Mouse (Mus musculus) midbrain, embryonic 11.5 days (tissue): Measurements from ENCODE around the gene Gpr61. TPM values are rescaled to one million over a fixed set of nuclear protein-coding genes. Genes with fewer than 3 reads are reported as not detected.
A peak's percentile ranks its signal among the peaks of the same experiment; 100 is the strongest.

Experiments used
- ATAC-seq: fragments of 200-750 bp; cut with Nextera tagmentation; 2 replicates; pipeline ENCODE4 v1.8.0; 2017; ENCODE audit warnings: moderate TSS enrichment, moderate library complexity; ENCODE audit not compliant: low FRiP score
- DNase-seq: peaks from one replicate; pipeline ENCODE4 v3.0.0; 2015; ENCODE audit warnings: low spot score; ENCODE audit errors: missing footprints
- H3K27ac ChIP-seq: fragments of 300-500 bp; sonication (generic); 2 replicates; pipeline ENCODE4 v1.5.1; 2014; ENCODE audit warnings: low read depth, low read length
- H3K27me3 ChIP-seq: fragments of 300-500 bp; sonication (generic); 2 replicates; pipeline ENCODE4 v1.6.1; 2014; ENCODE audit warnings: mild to moderate bottlenecking, low read length, moderate library complexity, mixed read lengths; ENCODE audit not compliant: control insufficient read depth, insufficient read depth
- H3K36me3 ChIP-seq: fragments of 300-500 bp; sonication (generic); 2 replicates; pipeline ENCODE4 v1.6.1; 2014; ENCODE audit warnings: mild to moderate bottlenecking, low read length, moderate library complexity, mixed read lengths; ENCODE audit not compliant: control insufficient read depth, insufficient read depth
- H3K4me1 ChIP-seq: fragments of 300-500 bp; sonication (generic); 2 replicates; pipeline ENCODE4 v1.6.1; 2014; ENCODE audit warnings: low read length; ENCODE audit not compliant: control insufficient read depth, insufficient read depth
- H3K4me2 ChIP-seq: fragments of 300-500 bp; sonication (generic); 2 replicates; pipeline ENCODE4 v1.6.1; 2014; ENCODE audit warnings: mild to moderate bottlenecking, moderate library complexity
- H3K4me3 ChIP-seq: fragments of 300-500 bp; sonication (generic); 2 replicates; pipeline ENCODE4 v1.5.1; 2014; ENCODE audit warnings: low read depth, low read length
- H3K9ac ChIP-seq: fragments of 300-500 bp; sonication (generic); 2 replicates; pipeline ENCODE4 v1.6.1; 2014; ENCODE audit warnings: low read length
- H3K9me3 ChIP-seq: fragments of 300-500 bp; sonication (generic); 2 replicates; pipeline ENCODE4 v1.6.1; 2016; ENCODE audit warnings: low read length; ENCODE audit not compliant: control insufficient read depth
- WGBS: fragments of 180-500 bp; shearing (Covaris S2); extraction: QIAGEN DNeasy Blood & Tissue Kit; methylation state at CpG from one replicate; pipeline ENCODE4 v1.1.7; 2014; 5-methylcytosine and 5-hydroxymethylcytosine counted together
- polyA plus RNA-seq: library from polyadenylated mRNA; unstranded; fragments of >200 nt; fragmentation: Nextera tagmentation; extraction: Ambion mirVana; gene quantifications from 2 replicates; pipeline ENCODE4 v1.2.1, GENCODE M21; 2014

The Gpr61 gene
- polyA plus RNA-seq, result 0.19 and 0.40 TPM in 2 replicates

DNA sequence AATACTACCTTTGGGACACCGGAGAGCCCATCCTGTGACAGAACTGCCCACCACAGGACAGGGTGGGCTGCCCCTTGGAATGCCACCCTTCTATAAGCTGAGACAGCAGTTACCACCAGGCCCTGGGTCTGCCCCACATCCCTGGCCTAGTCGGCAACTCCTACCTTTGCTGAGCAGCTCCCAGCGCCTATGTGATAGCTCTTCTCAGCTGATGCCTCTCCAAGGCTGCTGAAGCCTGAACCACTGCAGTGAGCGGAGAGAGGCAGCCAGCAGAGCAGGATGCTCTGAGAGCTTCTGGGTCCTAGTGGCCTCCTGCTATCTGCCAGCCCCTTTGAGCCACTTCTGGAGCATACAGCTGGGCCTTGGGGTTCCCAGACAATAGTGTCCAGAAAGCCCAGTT is at the start of gene Gpr61:
Gpr61 (minus strand) TSS at position 227 of the 400 bp plus-strand sequence.
- no peak within 1 kb of the TSS for H3K9ac ChIP-seq
- 43% methylated on average over 4 of the region's 4 CpGs for WGBS
- H3K9me3 ChIP-seq, result no peaks in the 10 kb centered on the region
- H3K4me3 ChIP-seq, result no peak within 1 kb of the TSS
- ATAC-seq, result no peak
- H3K27me3 ChIP-seq, result no peaks in the 10 kb centered on the region
- no peak within 1 kb of the TSS for H3K4me2 ChIP-seq
- DNase-seq, result no peak
- no peak within 1 kb of the TSS for H3K27ac ChIP-seq
- no peaks in the 10 kb centered on the region for H3K36me3 ChIP-seq
- peaks cover 9% of the 10 kb centered on the region for H3K4me1 ChIP-seq

DNA sequence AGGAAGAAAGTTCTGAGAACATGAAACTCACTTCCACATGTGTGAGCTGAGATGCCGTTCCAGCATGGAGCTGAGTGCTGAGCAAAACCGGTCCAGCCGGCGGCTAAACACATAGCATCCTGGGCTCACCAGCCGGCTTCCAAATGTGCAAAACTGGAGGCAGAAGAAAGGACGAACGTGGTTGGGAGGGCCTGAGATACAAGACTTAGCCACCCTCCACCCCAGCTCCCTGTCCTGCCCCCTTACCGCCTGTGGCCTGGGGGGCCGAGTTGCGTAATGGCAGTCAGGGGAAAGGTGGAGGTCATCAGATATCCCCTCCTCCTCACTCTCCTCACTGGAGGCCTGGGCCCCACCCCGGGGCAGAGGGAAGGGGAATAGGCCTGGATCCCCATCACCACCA is 49.8 kb upstream of the Gpr61 start:
- no peaks in the 10 kb centered on the region for H3K9me3 ChIP-seq
- 86% methylated on average over 11 of the region's 11 CpGs for WGBS
- H3K4me2 ChIP-seq, result no peak overlapping the region
- ATAC-seq, result no peak
- H3K9ac ChIP-seq, result no peak overlapping the region
- H3K4me1 ChIP-seq, result peaks cover 20% of the 10 kb centered on the region
- H3K27me3 ChIP-seq, result no peaks in the 10 kb centered on the region
- DNase-seq, result no peak
- H3K4me3 ChIP-seq, result no peak overlapping the region
- peaks cover 17% of the 10 kb centered on the region for H3K36me3 ChIP-seq
- no peak overlapping the region for H3K27ac ChIP-seq

DNA sequence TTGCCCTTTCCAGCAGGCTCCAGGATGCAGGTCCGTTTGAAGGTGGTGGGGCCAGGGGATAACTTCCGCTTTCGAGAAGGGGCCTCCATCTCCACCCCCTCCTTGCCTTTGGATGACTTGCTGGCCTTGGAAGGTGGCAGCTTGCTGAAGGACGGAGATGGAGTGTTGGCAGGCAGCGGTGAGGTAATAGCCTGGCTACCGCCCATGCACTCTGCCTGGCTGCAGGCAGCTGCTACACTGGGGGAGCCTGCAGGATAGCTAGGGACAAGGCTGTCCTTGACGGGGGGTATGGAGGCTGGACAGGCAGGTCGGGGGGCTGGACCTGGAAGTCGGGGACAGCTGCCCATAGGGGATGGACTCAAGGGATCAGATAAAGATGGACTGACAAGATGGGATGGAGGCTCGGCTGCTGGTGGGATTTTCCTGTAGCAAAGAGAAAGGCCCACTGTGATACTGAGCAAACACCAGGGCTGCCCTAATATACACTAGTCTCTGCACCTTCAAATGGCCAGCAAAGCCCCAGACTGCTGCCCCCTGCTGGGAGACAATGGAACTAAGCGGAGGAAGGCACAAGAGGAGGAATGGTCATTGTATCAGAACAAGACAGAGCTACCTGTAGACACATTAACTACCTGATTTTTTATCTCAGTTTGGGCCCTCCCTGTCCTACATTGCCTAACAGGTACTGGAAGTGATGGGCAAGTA is 49.1 kb upstream of the Gpr61 start:
- H3K4me2 ChIP-seq, result no peak overlapping the region
- peaks cover 17% of the 10 kb centered on the region for H3K36me3 ChIP-seq
- H3K9ac ChIP-seq, result no peak overlapping the region
- H3K9me3 ChIP-seq, result no peaks in the 10 kb centered on the region
- H3K27ac ChIP-seq, result no peak overlapping the region
- H3K27me3 ChIP-seq, result no peaks in the 10 kb centered on the region
- DNase-seq (peak; percentile 96), ATAC-seq (no peak)
- no peak overlapping the region for H3K4me3 ChIP-seq
- WGBS, result 89% methylated on average over 11 of the region's 11 CpGs
- H3K4me1 ChIP-seq, result peaks cover 13% of the 10 kb centered on the region

DNA sequence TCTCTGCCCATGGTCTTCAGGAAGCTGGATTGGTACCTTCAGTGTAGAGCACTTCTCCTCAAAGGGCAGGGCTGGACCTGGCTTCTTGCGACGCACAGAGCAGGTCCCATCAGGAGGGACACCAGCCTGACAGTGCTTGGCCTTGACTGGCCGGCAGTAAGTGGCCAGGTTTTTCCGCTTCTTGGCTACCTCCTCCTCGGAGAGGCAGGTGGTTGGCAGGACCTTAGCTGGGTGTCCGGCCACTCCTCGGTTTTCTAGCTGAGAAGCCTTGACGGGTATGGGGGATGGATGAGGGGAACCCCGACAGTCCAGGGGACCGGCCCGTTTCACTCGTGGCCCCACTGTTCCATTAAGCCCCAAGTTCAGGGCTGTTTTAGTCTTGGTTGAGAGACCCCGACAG is 48.5 kb upstream of the Gpr61 start:
- no peak overlapping the region for H3K9ac ChIP-seq
- H3K9me3 ChIP-seq, result no peaks in the 10 kb centered on the region
- H3K4me2 ChIP-seq, result no peak overlapping the region
- ATAC-seq (no peak), DNase-seq (no peak)
- no peaks in the 10 kb centered on the region for H3K27me3 ChIP-seq
- no peak overlapping the region for H3K4me3 ChIP-seq
- H3K36me3 ChIP-seq, result peaks cover 17% of the 10 kb centered on the region
- WGBS, result 95% methylated on average over 13 of the region's 13 CpGs
- peaks cover 10% of the 10 kb centered on the region for H3K4me1 ChIP-seq
- no peak overlapping the region for H3K27ac ChIP-seq

DNA sequence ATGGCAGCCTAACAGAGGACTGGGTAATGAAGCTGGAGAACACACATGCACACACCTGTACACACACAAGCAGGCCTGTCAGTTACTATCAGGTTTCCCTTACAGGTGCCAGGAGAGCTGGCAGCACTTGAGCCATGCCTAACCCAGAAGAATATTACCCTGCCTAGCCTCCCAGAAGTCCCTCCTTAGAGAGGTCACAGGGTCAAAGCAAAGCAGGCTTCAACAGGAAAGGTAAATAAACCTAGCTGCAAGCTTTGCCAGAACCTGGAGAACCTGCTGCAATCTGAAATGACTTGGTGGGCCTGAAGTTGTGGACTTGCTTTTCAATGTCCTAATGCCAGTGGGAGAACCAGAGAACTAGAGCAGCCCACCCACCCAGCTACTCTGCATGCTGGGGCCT is 47.8 kb upstream of the Gpr61 start:
- DNase-seq (no peak), ATAC-seq (no peak)
- no peak overlapping the region for H3K4me2 ChIP-seq
- no peaks in the 10 kb centered on the region for H3K27me3 ChIP-seq
- no peaks in the 10 kb centered on the region for H3K9me3 ChIP-seq
- no peak overlapping the region for H3K27ac ChIP-seq
- H3K36me3 ChIP-seq, result peaks cover 17% of the 10 kb centered on the region
- peaks cover 10% of the 10 kb centered on the region for H3K4me1 ChIP-seq
- no peak overlapping the region for H3K9ac ChIP-seq
- H3K4me3 ChIP-seq, result no peak overlapping the region

DNA sequence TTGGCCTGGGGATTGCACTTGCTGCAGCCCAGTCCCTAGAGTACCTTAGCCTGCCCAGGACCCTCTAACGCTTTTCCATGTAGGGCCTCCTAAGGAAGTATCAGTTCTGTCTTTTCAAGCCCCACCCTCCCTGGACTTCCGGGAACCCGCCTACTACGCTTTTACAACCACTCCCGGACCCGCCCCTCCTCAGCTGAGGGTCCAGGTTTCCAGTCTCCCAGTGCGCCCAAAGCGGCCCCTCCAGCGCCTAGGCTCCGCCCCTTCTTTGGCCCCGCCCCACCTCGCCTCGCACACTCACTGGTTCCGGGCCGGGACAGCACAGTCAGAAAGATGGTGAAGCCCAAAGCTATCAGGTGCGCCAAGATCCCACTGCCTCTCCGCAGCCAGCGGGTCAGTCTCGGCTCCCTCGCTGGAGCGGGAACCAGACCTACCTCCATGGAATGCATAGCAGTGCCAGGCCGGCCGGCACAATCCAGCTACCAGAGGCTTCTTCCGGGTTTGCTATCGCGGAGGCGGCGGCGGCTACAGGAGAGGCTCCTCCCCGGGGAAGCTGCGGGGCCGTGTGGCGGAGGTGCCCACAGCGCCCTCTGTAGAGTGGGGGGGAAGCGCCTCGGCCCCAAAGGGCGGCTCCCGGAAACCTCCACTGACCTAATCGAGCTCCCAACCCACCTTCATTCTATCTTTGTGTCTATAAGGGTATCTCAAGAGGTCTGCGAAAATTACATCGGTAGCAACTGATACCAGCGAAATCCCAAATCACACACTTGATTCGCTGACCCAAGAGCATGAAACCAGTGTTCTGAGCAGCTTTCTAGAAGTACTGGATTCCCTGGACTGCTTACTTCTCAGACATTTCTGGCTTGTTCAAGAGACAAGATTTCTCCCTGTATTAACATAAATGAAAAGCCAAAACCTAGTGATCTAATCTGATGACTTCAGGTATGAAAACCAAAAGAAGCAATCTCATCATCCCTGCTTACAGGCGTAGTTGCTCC is 45.9 kb upstream of the Gpr61 start, which contains the start of gene Cyb561d1:
Cyb561d1 (minus strand) TSS at position 884 of the 995 bp plus-strand sequence.
- peak within 1 kb of the TSS; percentile 75 for H3K9ac ChIP-seq
- no peaks in the 10 kb centered on the region for H3K9me3 ChIP-seq
- WGBS, result 4% methylated on average over 44 of the region's 44 CpGs
- peak within 1 kb of the TSS; percentile 75 for H3K27ac ChIP-seq
- peaks cover 17% of the 10 kb centered on the region for H3K4me1 ChIP-seq
- no peaks in the 10 kb centered on the region for H3K27me3 ChIP-seq
- H3K4me3 ChIP-seq, result peak within 1 kb of the TSS; percentile 70
- peak within 1 kb of the TSS; percentile 64 for H3K4me2 ChIP-seq
- DNase-seq, result peak; percentile 99
- peaks cover 13% of the 10 kb centered on the region for H3K36me3 ChIP-seq
- peak; percentile 94 for ATAC-seq

DNA sequence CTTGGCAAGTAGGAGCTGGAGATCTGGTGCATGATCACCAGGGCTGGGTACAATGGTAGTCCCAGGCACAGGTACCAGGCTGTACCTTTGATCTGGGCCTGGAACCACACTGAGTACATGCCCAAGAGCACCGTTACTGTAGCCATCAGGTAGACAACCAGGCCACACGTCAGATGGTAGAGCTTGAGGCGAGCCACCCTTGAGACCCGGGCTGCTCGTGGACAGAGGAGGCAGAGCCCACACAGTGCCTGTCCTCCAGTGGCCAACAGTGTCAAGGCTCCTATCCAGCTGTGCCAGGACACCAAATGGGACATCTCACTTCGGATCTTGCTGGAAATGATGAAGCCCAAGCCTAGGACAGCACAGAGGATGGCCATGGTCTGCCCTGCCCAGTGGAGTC is 44.5 kb upstream of the Gpr61 start:
- Histone ChIP-seq H3K36me3 (peaks cover 8% of the 10 kb centered on the region; the same call in 1 of the 2 replicates), H3K9ac (no peak overlapping the region), H3K4me1 (peaks cover 17% of the 10 kb centered on the region), H3K27ac (no peak overlapping the region), H3K9me3 (no peaks in the 10 kb centered on the region), H3K27me3 (no peaks in the 10 kb centered on the region), H3K4me2 (no peak overlapping the region), H3K4me3 (no peak overlapping the region)
- ATAC-seq (no peak), DNase-seq (no peak)
- WGBS, result 91% methylated on average over 6 of the region's 6 CpGs

DNA sequence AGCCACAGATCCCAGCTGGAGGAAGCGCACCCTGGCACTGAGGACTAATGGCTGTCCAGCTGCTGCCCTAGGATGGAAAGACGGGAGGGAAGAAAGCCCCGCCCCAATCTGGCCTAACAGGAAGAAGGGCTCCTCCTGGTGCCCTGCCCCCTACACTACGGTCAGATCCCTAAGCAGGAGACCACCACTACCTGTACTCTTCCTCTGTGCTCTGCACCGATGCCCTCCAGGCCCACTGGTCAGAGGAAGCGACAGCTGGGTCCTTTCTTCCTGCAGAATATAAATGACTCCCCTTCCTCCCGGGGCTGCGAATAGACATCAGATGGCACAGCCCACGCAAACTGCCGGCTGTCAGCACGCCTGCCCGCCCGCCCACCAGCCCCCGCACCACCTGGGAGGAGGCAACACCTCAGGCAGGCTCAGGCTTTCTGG is 42.4 kb upstream of the Gpr61 start:
- Histone ChIP-seq H3K27ac (peak overlapping the region; percentile 35; the same call in 1 of the 2 replicates), H3K36me3 (no peaks in the 10 kb centered on the region), H3K4me1 (peaks cover 17% of the 10 kb centered on the region), H3K9ac (no peak overlapping the region), H3K27me3 (no peaks in the 10 kb centered on the region), H3K4me3 (no peak overlapping the region), H3K9me3 (no peaks in the 10 kb centered on the region), H3K4me2 (no peak overlapping the region)
- DNase-seq, result no peak
- peak; percentile 34 for ATAC-seq
- WGBS, result 24% methylated on average over 14 of the region's 14 CpGs
